Mouse (Mus musculus) frontal cortex, postnatal 10 days (tissue): ENCODE data around the gene Them4.

ENCODE experiments used
- DNase-seq, 2 experiments: peaks; one replicate each; pipeline ENCODE4 v3.0.0; 2022; ENCODE audit warnings: low spot score in 2 of 2, mixed read lengths in 1 of 2

Them4 gene

DNA sequence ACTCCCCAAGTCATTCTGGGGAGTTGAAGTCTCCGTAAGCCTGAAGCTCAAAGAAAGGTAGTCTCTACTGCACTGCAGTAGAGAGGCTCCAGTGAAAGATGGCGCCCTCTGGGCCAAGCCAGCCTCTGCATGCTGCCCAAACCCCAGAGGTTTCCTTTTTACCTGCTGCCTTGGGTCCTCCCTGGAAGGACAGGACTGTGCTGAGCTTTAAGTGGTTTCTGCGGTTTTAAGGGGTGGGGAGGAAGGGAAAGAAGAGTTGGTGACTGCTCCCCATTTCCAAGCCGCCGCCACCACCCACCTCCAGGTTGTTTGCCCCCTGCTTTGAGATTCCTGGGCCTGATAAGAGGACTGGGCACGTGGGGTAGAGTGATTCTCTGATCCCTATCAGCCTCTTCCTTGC, 58.7 kb downstream of the Them4 start:
- no peak for DNase-seq

GRCm38 (mm10) chr3:94369709-94370108, 59.8 kb downstream of the Them4 start:
- no peak for DNase-seq

DNA sequence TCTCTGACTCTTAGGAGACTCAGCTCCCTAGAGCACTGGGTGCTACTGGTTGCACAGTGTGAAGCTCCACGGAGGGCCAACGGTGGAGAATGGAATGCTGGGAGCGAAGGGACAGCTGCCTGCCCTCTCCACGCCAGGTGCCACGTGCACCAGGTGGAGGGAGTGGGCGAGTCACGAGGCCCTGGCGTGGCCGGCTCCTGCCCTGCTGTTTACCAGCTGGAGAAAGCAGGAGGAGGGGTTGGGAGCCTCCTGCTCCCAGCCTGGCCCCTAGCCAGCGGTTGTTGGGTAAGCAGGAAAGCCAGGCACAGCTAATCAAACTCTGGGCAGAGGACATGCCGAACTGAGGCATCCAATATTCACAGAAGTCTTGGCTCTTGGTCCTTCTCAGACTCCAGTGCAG, 61.7 kb downstream of the Them4 start:
- peak; percentile 30 to 52 for DNase-seq

DNA sequence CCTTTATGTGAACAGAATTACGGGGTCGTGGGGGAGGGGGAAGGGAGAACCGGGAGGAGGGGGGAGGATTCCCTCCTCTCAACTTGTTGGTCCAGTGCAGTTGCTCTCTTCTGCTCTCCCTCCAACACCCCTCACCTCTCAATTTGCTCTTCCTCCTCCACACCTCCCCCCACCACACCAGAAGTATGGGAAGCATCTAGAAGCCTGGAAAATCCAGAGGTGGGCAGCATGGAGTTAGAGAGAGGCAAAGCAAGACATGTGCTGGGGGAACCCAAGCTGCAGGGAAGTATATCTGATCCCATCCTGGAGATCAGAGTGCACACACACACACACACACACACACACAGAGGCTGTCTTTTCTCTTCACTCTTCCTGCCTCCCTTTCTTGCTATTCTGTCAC, 62.1 kb downstream of the Them4 start:
- DNase-seq, result no peak

DNA sequence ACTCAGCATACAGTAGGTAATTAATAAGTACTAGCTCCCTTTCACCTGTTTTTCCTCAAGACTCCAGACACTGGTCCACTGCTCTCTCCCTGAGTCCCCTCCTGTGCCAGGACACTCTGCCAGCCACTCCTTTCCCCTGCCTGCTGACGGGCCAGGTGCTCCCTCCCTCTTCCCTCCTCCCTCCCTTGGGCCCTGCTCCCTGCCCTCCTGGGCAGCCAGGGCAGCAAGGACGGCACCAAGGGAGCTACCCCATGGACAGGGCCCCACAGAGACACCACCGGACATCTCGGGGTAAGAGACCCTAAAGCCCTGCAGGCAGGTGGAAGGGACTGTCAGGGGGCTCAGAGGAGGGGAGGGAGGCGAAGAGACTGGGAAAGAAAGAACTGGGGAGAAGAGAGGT, 62.8 kb downstream of the Them4 start, which contains the start of gene Rorc:
Rorc (plus strand) TSS at position 154 of the 400 bp plus-strand sequence.
- DNase-seq, result no peak

GRCm38 (mm10) chr3:94373090-94373489, 63.2 kb downstream of the Them4 start:
- no peak for DNase-seq

DNA sequence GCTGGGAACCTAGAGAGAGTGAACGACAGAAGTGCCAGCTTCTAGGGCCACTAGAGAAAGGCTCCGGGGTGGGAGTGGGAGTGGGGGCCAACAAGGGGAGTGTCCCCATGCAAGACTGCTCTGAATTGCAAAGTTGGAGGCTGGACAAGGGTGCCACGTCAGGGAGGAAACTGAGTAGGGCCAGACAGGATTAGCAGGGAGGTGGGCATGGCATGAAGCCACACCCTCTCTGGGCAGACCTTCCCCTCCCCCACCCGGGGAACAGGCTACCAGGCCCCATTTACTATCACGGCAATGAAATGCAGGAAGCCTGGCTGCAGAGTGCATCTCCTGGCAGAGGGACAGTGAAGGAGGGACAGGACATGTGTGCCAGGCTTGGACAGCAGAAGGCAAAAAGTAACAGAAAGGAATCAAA, 63.7 kb downstream of the Them4 start:
- no peak for DNase-seq

GRCm38 (mm10) chr3:94374636-94375035, 64.7 kb downstream of the Them4 start:
- no peak for DNase-seq

GRCm38 (mm10) chr3:94375146-94375545, 65.3 kb downstream of the Them4 start:
- no peak for DNase-seq

- no peak for DNase-seq
Measured at GRCm38 (mm10) chr3:94375861-94376260, 66.0 kb downstream of the Them4 start.

DNA sequence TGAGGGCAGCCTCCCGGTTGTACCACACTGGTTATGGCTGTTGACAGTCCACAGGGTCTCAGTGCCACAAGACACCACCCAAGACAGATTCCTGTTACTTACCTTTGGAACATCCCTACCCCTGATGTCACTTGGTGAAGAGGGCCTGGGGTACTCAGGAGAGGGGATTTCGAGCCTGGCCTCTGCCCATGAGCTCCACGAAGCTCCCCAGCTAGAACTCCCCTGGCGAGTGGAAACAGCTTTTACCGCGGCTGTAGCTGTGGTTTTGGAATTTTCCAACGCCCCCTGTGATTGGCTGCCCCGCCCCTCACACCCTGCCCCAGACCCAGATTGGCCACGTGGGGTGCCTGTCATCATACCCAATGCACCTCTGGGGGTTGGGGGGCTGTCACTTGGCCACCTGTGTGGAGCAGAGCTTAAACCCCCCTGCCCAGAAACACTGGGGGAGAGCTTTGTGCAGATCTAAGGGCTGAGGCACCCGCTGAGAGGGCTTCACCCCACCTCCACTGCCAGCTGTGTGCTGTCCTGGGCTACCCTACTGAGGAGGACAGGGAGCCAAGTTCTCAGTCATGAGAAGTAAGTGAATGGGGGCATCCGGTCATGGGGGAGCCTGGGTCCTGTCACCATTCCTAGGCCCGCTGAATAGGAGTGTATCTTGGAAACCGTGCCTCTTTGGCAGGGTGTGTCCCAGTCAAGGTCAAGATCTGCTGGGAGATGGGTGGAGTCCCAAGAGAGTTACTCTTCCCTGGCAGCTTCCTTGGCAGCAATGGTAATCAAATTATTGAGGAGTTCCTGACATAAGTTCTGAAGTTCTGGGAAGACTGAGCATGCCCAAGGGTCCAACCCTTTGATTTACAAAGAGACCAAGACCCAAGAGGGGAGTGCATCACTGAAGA, 67.4 kb downstream of the Them4 start:
- no peak for DNase-seq

DNA sequence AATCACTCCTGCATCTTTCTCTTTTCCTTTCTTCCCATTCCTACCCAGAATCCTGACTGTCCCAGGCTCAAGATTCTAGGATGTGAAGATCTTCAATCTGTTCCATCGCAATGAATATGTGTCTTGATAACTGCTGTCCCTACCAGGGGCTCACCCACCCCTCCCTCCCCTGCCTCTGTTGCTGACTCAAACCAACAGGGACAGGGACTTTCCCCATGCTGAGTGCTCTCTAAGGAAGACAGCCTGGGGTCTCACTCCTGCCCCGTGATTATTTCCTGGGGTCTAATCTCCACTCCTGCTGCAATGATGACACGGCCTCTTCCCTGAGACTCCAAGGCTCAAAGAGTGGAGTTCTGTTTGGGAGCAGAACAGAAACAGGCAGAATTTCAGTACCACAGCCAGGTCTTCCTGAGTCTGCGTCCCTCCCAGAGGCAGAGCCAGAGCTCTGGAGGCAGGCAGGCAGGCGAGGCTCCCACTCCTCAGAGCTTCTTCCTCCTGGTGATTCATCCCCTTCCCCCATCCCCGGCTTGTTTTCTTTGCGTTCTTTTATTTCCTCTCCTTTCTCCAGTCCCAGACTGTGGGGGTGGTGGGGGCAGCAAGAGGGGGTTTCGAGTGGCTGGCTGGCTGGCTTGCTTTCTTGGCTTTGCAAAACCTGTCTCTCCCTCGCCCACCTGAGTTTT, 70.1 kb downstream of the Them4 start:
- DNase-seq, result no peak
